Mouse (Mus musculus): ENCODE measurements around the gene Marveld3. TPM values are rescaled to one million over a fixed set of nuclear protein-coding genes. Genes with fewer than 3 reads are reported as not detected.

The Marveld3 gene
- polyA plus RNA-seq, 1 experiment from 2014 or later: not detected

Other genes starting within 250 kb of the Marveld3 start
- gene Atxn1l, start 224.5 kb downstream of the Marveld3 start, polyA plus RNA-seq (2018): 15.8 to 17.7 TPM (median 17.0 TPM) in 3 replicates
- 80.1 to 112 TPM (median 80.8 TPM) in 3 replicates for gene Ap1g1, start 183.6 kb downstream of the Marveld3 start, polyA plus RNA-seq (2018)
- gene Phlpp2, start 93.7 kb downstream of the Marveld3 start, polyA plus RNA-seq (2018): 2.0 to 3.3 TPM (median 2.8 TPM) in 3 replicates
- gene Tat, start 28.2 kb upstream of the Marveld3 start, polyA plus RNA-seq (2018): not detected in 3 replicates
- gene Chst4, start 77.5 kb upstream of the Marveld3 start, polyA plus RNA-seq (2018): not detected in 3 replicates
- gene Zfp612, start 117.5 kb upstream of the Marveld3 start, polyA plus RNA-seq (2018): not detected in 3 replicates
- gene Gm21964, start 139.0 kb upstream of the Marveld3 start, polyA plus RNA-seq (2018): not detected in 3 replicates
- gene Gm17720, start 140.6 kb upstream of the Marveld3 start, polyA plus RNA-seq (2018): not detected in 3 replicates
- gene Calb2, start 206.0 kb upstream of the Marveld3 start, polyA plus RNA-seq (2018): not detected in 3 replicates

Measured in macrophage (primary cell).